Mouse (Mus musculus) heart, adult 9 months (tissue): ENCODE measurements at regions not wholly inside any gene's neighbourhood (a gene's known extent, or its start where the extent isn't known, plus 50 kb on each side); places are given as distances from the start of the nearest gene placed in this dataset.
A peak's percentile ranks its signal among the peaks of the same experiment; 100 is the strongest.

ENCODE experiments used
- DNase-seq, 2 experiments: peaks; one replicate each; pipeline ENCODE4 v3.0.0; 2022; ENCODE audit warnings: low spot score in 2 of 2

DNA sequence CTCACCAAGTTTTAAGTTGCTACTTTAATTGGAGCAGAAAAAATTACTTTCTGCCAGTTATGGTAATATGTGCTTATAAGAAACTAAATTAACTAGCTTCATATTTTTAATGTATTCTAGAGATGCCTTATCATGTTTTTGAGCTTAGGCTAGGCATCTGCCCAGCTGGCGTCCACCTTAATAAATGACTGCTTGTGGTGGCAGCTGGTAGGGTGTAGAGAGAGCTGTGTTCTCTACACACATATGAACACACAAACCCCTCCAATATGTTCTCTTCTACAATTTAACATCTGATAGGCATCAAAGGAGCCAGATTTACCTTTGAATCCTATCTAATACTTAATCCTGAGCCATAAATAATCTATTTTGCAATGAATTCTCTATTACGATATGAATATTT, 173.4 kb downstream of the Gm4340 start:
- no peak for DNase-seq

DNA sequence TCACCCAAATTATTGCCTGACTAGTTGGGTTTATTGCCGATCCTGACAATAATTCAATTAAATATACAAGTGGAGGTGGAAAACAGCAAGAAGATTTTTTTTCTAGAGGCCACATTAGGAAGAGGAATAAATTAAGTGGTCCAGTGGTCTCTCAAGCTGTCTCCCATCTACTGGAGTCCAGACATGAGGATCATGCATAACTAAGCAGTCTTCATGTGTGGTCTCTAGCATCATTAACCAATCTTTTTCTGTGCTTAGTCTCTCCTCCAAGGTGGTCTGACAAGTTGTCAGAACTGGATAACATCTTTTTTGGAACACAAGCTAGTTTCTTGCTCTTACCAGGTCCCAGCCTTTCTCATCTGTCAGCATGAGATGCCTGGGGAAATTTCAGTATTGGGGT, 180.7 kb downstream of the Gm4340 start:
- DNase-seq = no peak

DNA sequence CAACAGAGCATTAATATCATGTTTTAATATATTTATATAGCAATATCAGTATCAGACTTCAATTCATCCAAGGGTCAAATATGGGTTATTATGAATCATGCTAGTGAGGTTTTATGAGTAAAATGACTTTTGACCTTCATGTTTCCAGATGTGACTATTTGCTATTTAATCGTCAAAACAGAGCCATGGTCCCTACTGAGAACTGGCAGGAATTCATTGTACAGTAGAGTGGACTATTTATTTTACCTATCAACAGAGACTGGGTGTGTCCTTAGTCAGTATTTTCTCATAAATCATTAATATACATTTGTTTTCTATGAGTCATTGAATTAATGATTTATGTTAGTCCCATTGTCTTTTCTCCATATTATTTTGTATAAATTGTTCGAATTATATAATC, 194.4 kb downstream of the Gm4340 start:
- no peak for DNase-seq

DNA sequence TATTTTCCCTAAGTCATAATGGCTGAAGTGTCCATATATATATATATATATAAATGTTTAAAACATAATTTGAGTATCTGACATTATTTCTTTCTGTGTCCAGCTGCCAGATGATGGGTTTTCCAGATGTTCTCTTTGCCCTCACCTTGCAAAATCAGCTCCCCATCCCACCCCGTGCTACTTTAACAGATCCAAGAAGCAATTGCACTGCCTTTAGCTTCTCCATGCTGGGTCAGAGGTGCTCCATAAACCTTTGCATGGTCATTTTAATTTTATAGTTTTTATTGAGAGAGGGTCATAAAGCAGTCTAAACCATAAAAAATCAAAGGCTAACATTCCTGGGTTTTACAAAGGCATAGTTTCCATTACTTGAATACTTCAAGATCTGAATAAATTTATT, 201.9 kb downstream of the Gm4340 start:
- DNase-seq = no peak

DNA sequence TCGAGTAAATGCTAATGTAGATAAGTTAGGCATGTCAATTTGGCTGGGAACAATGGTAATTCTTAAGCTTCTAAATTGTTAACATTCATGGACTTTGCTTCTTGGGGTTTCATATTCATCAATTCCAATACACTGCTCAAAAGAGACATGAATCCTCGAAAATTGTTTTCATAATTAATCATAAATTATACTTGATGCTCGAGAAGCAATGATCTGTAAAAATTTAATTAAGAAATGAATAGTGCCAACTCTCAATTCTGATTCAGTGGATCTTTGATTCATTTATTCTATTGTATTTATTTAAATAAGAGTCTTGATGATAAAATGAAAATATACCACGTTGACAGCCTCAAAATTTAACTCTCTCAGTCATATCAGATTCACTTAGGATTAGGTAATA, 214.9 kb downstream of the Gm4340 start:
- DNase-seq = no peak

DNA sequence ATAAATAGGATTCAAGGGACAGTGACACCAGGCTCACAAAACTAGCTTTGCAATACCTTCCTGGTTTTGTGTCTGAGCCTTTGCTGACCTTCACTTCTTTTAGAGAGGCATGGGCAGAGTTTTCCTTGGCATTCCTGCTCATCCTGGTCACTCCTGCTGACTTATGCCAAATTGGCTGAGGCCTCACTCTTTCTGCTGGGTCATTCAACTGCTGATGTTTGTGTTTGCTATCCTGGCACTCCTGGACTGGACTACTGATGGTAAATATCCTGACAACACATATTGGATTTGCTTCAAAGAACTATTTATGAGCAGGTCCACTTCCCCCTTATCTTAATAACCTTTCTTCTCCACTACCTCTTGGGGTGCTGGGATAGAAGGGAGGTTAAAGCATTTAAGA, 228.7 kb downstream of the Gm4340 start:
- DNase-seq = no peak

DNA sequence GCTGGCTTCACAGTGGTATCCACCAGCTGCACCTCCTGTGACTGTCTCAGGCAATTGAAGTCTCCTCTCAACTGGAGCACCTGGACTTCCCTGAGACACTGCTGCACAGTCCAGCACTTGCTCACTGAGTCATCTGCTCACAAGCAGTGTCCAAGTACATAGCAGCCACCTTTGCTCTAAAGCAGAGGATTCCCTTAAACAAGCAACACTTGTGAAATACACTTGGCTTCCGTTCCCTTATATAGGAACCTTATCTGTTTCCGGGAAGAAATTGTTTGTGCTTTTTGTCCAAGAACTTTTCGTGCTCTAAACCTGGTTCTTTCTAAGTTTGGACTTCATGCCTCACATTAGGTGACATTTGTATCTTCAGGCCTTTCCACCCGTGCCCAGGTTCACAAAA, 229.3 kb downstream of the Gm4340 start:
- no peak for DNase-seq

DNA sequence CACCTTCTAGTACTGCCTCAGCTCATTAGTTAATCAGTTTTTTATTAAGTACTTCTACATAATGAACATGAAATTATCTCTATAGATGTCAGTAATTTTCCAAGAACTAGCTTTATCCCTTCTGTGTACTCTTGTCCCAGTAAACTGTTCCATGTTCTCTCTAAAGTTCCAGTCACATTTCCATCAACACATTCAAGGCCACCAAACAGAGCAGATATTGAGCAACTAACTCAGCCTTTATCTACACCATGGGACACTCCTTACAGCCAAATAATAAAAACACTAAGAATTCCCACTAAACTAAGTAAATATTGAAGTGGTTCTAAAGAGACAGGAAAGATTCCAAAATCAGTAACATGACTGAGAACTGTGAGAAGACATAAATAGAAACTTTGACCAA, 229.9 kb downstream of the Gm4340 start:
- no peak for DNase-seq

DNA sequence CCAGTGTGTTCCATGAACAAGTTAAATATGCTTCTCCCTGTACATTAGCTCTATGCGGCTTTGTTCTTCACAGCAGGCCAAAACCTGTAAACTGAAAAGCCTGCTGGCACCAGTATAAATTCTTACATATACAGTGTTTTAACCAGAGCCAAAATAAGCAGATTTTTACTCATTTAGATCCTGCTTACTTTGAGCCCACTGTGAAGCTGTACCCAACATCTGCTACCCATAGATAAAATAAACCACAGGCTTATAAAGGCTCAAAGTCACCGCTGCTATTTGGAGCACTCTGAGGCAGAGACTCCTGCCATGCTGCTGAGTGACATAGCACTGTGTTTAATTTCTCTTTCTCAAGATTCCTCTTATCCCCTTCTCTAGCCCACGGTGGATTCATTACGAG, 251.1 kb downstream of the Gm4340 start:
- no peak for DNase-seq

DNA sequence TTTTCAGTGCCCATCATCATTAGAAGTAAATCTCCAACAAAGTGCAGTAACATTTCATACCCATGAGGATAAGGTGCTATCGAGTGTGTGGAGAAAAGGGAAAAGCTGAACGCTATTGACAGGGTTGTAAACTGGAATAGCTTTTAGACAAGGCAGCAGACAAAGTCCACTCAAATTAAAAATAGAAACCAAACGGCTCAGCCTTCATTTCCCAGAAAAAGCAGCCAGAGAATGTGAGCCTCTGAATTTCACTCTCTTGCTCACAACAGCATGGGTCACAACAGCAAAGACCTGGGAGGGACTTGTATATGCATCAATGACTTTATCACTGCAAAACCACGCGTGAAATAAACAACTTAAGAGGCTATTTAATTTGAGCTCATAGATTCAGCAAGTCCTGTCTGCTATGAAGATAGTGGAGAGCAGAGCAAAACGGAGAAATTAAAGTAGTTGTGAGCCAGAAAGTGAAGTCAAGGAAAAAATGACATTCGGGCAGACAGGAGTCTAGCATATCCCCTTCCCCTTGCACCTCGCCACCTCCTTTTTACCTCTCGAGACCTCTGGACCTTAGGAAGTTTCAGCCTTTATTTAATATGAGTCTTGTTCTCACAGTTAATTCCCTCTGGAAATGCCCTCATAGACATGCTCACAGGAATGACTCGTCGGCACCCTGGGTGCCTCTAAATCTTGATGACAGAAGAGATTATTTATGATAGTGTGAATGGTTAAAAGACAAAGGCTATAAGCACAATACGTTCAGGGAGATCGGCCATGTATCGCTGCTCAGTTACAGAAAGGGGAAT, 261.9 kb downstream of the Gm4340 start:
- DNase-seq = peak in 1 of 2 experiments; percentile 2

DNA sequence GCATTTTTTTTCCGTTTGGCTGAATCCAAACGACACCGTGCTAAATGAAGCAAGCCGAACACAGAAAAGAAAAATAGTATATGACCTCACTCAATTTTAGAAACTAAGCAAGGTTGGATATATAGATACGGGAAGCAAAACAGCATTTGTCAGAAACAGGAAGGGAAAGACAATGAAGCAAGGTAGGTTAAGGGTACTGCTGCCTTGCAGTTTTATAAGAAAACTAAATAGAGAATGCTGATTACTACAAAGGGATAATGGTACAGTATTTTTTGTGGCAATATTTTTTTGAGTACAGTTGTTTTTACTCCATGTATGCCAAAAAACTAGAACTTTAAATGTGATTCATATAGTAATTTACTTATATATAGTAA, 262.5 kb downstream of the Gm4340 start:
- no peak for DNase-seq

DNA sequence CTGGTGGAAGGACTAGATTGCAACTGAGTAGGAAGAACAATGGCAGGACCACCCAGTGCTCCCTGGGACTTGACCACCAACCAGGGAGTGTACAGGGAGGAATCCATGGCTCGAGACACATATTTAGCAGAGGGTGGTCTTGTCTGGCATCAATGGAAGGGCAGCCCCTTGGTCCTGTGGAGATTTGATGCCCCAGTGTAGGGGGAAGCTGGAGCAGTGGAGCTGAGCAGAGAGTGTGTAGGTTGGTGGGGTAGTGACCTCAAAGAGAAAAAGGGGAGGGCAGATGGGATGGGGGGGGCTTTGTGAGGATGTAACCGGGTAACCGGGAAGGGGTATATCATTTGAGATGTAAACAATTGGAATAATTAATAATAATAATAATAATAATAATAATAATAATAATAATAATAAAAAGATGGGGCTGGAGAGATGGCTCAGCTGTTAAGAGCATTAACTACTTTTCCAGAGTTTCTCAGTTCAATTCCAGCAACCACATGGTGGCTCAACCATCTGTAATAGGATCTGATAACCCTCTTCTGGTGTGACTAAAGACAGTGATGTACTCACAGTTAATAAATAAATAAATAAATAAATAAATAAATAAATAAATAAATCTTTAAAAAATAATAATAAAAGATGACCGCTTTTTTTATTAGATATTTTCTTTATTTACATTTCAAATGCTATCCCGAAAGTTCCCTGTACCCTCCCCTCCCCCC, 292.5 kb downstream of the Gm4340 start:
- DNase-seq = no peak

DNA sequence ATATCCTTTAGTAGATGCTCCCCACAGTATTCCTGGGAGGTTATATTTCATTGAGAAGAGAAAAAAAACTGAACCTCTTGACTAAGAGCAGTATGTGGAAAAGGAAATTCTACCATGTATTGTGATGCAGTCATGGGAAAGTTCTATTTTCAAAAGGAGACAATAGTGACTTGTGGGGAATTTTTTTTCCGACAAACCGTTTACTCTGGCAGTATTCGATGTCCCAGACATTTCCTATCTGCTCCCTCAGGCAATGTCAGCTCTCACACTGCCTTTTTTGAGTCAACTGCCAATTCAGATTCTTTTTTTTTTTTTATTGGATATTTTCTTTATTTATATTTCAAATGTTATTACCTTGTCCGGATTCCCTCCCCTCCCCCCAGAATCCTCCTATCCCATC, 295.5 kb downstream of the Gm4340 start:
- no peak for DNase-seq

DNA sequence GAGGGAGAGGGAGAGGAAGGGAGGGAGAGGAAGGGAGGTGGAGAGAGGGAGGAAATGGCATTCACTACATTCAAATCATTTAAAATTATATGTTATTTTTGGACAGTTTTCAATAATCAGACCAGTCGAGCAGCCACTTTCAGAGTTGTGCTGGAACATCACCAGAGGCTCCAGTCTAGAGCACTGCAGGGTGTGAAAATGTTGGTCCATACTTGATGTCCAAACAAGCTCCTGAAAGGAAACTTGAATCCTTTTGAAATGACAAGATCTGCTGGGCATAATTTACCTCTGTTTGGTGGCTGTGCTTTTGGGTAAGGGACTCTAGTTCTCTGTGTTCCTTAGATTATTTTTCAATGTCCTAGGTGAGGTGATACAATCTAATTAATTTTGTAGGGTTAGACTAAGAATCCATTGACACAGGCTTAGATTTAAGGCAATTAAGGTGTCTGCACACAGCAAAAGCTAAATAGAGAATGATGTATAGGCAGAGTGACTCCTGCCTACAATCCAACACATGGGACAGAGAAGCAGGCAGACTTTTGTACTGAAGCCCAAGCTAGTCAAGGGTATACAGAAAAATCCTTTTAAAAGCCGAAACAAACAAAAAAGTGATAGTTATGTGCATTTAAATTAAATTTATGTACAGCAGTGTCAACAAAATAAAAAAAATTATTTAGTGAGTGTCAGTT, 297.2 kb downstream of the Gm4340 start:
- DNase-seq = no peak
